Mouse (Mus musculus) limb, embryonic 10.5 days (tissue): Measurements from ENCODE around the gene Abcb9. TPM values are rescaled to one million over a fixed set of nuclear protein-coding genes. Genes with fewer than 3 reads are reported as not detected.

Experiments
- DNase-seq: peaks from one replicate; pipeline ENCODE4 v3.0.0-alpha.2; 2017; ENCODE audit warnings: low spot score
- H3K27ac ChIP-seq: fragments of 300-500 bp; sonication (generic); 2 replicates; pipeline ENCODE4 v1.5.1; 2016; ENCODE audit warnings: mild to moderate bottlenecking
- H3K27me3 ChIP-seq: fragments of 300-500 bp; sonication (generic); 2 replicates; pipeline ENCODE4 v1.6.1; 2016; ENCODE audit warnings: low read depth, mild to moderate bottlenecking; ENCODE audit not compliant: poor library complexity, severe bottlenecking
- H3K36me3 ChIP-seq: fragments of 300-500 bp; sonication (generic); 2 replicates; pipeline ENCODE4 v1.6.1; 2016; ENCODE audit warnings: mild to moderate bottlenecking, moderate library complexity
- H3K4me1 ChIP-seq: fragments of 300-500 bp; sonication (generic); 2 replicates; pipeline ENCODE4 v1.6.1; 2016
- H3K4me3 ChIP-seq: fragments of 300-500 bp; sonication (generic); 2 replicates; pipeline ENCODE4 v1.5.1; 2016; ENCODE audit warnings: mild to moderate bottlenecking, moderate library complexity
- H3K9me3 ChIP-seq: fragments of 300-500 bp; sonication (generic); replicated peaks from 2 replicates; pipeline ENCODE4 v1.6.1; 2016; ENCODE audit warnings: mild to moderate bottlenecking
- WGBS: fragments of 180-500 bp; shearing (Covaris S2); methylation state at CpG from one replicate; pipeline ENCODE4 v1.1.7; 2016; 5-methylcytosine and 5-hydroxymethylcytosine counted together
- polyA plus RNA-seq: library from polyadenylated mRNA; unstranded; fragments of >200 nt; fragmentation: Nextera tagmentation; extraction: Ambion mirVana; gene quantifications from 2 replicates; pipeline ENCODE4 v1.2.1, GENCODE M21; 2016

The Abcb9 gene
- polyA plus RNA-seq, 1 experiment from 2014 or later: 0.55 TPM

GRCm38 (mm10) chr5:124021148-124021547 is 74.5 kb downstream of the Abcb9 start:
- H3K27me3 ChIP-seq: no peaks in the 10 kb centered on the region
- 94% methylated on average over 11 of the region's 11 CpGs for WGBS
- DNase-seq: no peak
- H3K27ac ChIP-seq: no peak overlapping the region
- H3K9me3 ChIP-seq: no peaks in the 10 kb centered on the region
- H3K36me3 ChIP-seq: peaks cover 48% of the 10 kb centered on the region
- H3K4me1 ChIP-seq: peaks cover 28% of the 10 kb centered on the region
- no peak overlapping the region for H3K4me3 ChIP-seq

- Histone ChIP-seq H3K4me3 (no peak overlapping the region), H3K9me3 (no peaks in the 10 kb centered on the region), H3K36me3 (peaks cover 37% of the 10 kb centered on the region), H3K4me1 (peaks cover 22% of the 10 kb centered on the region), H3K27me3 (no peaks in the 10 kb centered on the region), H3K27ac (no peak overlapping the region)
- DNase-seq: no peak
- WGBS: 83% methylated on average over 12 of the region's 12 CpGs
Observed at GRCm38 (mm10) chr5:124019348-124020216, 76.0 kb downstream of the Abcb9 start.

GRCm38 (mm10) chr5:124018651-124019050 is 76.9 kb downstream of the Abcb9 start:
- DNase-seq: no peak
- H3K27me3 ChIP-seq: no peaks in the 10 kb centered on the region
- peaks cover 37% of the 10 kb centered on the region for H3K36me3 ChIP-seq
- no peaks in the 10 kb centered on the region for H3K9me3 ChIP-seq
- 81% methylated on average over 9 of the region's 9 CpGs for WGBS
- peaks cover 23% of the 10 kb centered on the region for H3K4me1 ChIP-seq
- H3K4me3 ChIP-seq: no peak overlapping the region
- no peak overlapping the region for H3K27ac ChIP-seq

- peaks cover 37% of the 10 kb centered on the region for H3K36me3 ChIP-seq
- H3K4me1 ChIP-seq: peaks cover 28% of the 10 kb centered on the region
- no peaks in the 10 kb centered on the region for H3K9me3 ChIP-seq
- 84% methylated on average over 9 of the region's 9 CpGs for WGBS
- no peak overlapping the region for H3K27ac ChIP-seq
- no peak for DNase-seq
- no peak overlapping the region for H3K4me3 ChIP-seq
- H3K27me3 ChIP-seq: no peaks in the 10 kb centered on the region
Observed at GRCm38 (mm10) chr5:124017941-124018340, 77.7 kb downstream of the Abcb9 start.

- Histone ChIP-seq H3K4me1 (peaks cover 44% of the 10 kb centered on the region), H3K9me3 (no peaks in the 10 kb centered on the region), H3K27me3 (no peaks in the 10 kb centered on the region), H3K27ac (no peak overlapping the region), H3K36me3 (peaks cover 28% of the 10 kb centered on the region), H3K4me3 (no peak overlapping the region)
- no peak for DNase-seq
- 90% methylated on average over 7 of the region's 7 CpGs for WGBS
Observed at GRCm38 (mm10) chr5:124016291-124016821, 79.2 kb downstream of the Abcb9 start.

- H3K4me1 ChIP-seq: peaks cover 50% of the 10 kb centered on the region
- no peak for DNase-seq
- WGBS: 77% methylated on average over 2 of the region's 2 CpGs
- no peak overlapping the region for H3K4me3 ChIP-seq
- no peaks in the 10 kb centered on the region for H3K9me3 ChIP-seq
- no peak overlapping the region for H3K27ac ChIP-seq
- H3K36me3 ChIP-seq: peaks cover 26% of the 10 kb centered on the region
- H3K27me3 ChIP-seq: no peaks in the 10 kb centered on the region
Observed at GRCm38 (mm10) chr5:124015727-124016126, 79.9 kb downstream of the Abcb9 start.

- WGBS: 54% methylated on average over 11 of the region's 11 CpGs
Observed at GRCm38 (mm10) chr5:124014791-124015251, 80.8 kb downstream of the Abcb9 start.

GRCm38 (mm10) chr5:124014180-124014579 is 81.4 kb downstream of the Abcb9 start:
- H3K27me3 ChIP-seq: no peaks in the 10 kb centered on the region
- H3K4me3 ChIP-seq: no peak overlapping the region
- no peaks in the 10 kb centered on the region for H3K9me3 ChIP-seq
- H3K36me3 ChIP-seq: peaks cover 34% of the 10 kb centered on the region
- H3K4me1 ChIP-seq: peaks cover 53% of the 10 kb centered on the region
- DNase-seq: no peak
- 94% methylated on average over 3 of the region's 3 CpGs for WGBS
- H3K27ac ChIP-seq: no peak overlapping the region

More at GRCm38 (mm10) chr5:124014791-124015251, 80.8 kb downstream of the Abcb9 start:
- Histone ChIP-seq H3K9me3 (no peaks in the 10 kb centered on the region), H3K36me3 (peaks cover 30% of the 10 kb centered on the region), H3K27me3 (no peaks in the 10 kb centered on the region), H3K27ac (no peak overlapping the region), H3K4me3 (no peak overlapping the region), H3K4me1 (peaks cover 55% of the 10 kb centered on the region)
- DNase-seq: no peak

- H3K9me3 ChIP-seq: no peaks in the 10 kb centered on the region
- no peak for DNase-seq
- no peak overlapping the region for H3K4me3 ChIP-seq
- H3K27ac ChIP-seq: no peak overlapping the region
- H3K36me3 ChIP-seq: peaks cover 36% of the 10 kb centered on the region
- H3K27me3 ChIP-seq: no peaks in the 10 kb centered on the region
- H3K4me1 ChIP-seq: peaks cover 53% of the 10 kb centered on the region
- 89% methylated on average over 16 of the region's 16 CpGs for WGBS
Observed at GRCm38 (mm10) chr5:124013747-124014146, 81.9 kb downstream of the Abcb9 start.

GRCm38 (mm10) chr5:124012885-124013284 is 82.7 kb downstream of the Abcb9 start:
- Histone ChIP-seq H3K4me1 (peaks cover 53% of the 10 kb centered on the region), H3K27me3 (no peaks in the 10 kb centered on the region), H3K4me3 (no peak overlapping the region), H3K27ac (peak overlapping the region; percentile 53; the same call in 1 of the 2 replicates), H3K36me3 (peaks cover 42% of the 10 kb centered on the region), H3K9me3 (no peaks in the 10 kb centered on the region)
- WGBS: 87% methylated on average over 10 of the region's 10 CpGs
- DNase-seq: no peak

- H3K4me1 ChIP-seq: peaks cover 49% of the 10 kb centered on the region
- DNase-seq: no peak
- H3K4me3 ChIP-seq: no peak overlapping the region
- peak overlapping the region; percentile 69; the same call in 1 of the 2 replicates for H3K27ac ChIP-seq
- H3K9me3 ChIP-seq: no peaks in the 10 kb centered on the region
- 37% methylated on average over 8 of the region's 8 CpGs for WGBS
- H3K27me3 ChIP-seq: no peaks in the 10 kb centered on the region
- H3K36me3 ChIP-seq: peaks cover 51% of the 10 kb centered on the region
Observed at GRCm38 (mm10) chr5:124011927-124012326, 83.7 kb downstream of the Abcb9 start.
